Mouse (Mus musculus) olfactory bulb, adult 2 months (tissue): ENCODE measurements around the gene Crmp1. TPM values are rescaled to one million over a fixed set of nuclear protein-coding genes. Genes with fewer than 3 reads are reported as not detected.
A peak's percentile ranks its signal among the peaks of the same experiment; 100 is the strongest.

Source experiments
- H3K27ac ChIP-seq: fragments of 200-500 bp; 2 replicates; pipeline ENCODE4 v1.5.1; 2012; ENCODE audit warnings: low read depth, low read length; ENCODE audit not compliant: insufficient read depth
- H3K4me1 ChIP-seq: fragments of 200-500 bp; 2 replicates; pipeline ENCODE4 v1.6.1; 2012; ENCODE audit warnings: low read length; ENCODE audit not compliant: control insufficient read depth, insufficient read depth
- H3K4me3 ChIP-seq: fragments of 200-500 bp; 2 replicates; pipeline ENCODE4 v1.5.1; 2012; ENCODE audit warnings: mild to moderate bottlenecking, low read depth, low read length, moderate library complexity; ENCODE audit not compliant: insufficient read depth
- CTCF ChIP-seq: fragments of 200-500 bp; IDR thresholded peaks from 2 replicates; pipeline ENCODE4 v1.5.1; 2012; ENCODE audit warnings: low read depth, mild to moderate bottlenecking, low read length, moderate library complexity; ENCODE audit not compliant: insufficient read depth
- POLR2A ChIP-seq: fragments of 200-500 bp; IDR thresholded peaks from 2 replicates; pipeline ENCODE4 v1.6.1; 2012; ENCODE audit warnings: mild to moderate bottlenecking, low read depth, low read length, moderate library complexity; ENCODE audit not compliant: insufficient read depth
- WGBS: fragments of 180-500 bp; shearing (Covaris S2); methylation state at CpG from one replicate; pipeline ENCODE4 v1.1.7; 2018; 5-methylcytosine and 5-hydroxymethylcytosine counted together
- polyA plus RNA-seq: library from polyadenylated mRNA; stranded (reverse); fragments of >200 nt; gene quantifications from 2 replicates; pipeline ENCODE4 v1.2.4, GENCODE M21; 2012; ENCODE audit warnings: low replicate concordance; ENCODE audit not compliant: missing spikeins, insufficient read depth, insufficient read length

Crmp1 gene
- polyA plus RNA-seq, 1 experiment, result not detected

- H3K27ac ChIP-seq, result peak overlapping the region; percentile 84
- H3K4me3 ChIP-seq, result no peak overlapping the region
- TF ChIP-seq POLR2A (no peak), CTCF (no peak)
- WGBS, result 16% methylated on average over 6 of the region's 6 CpGs
- H3K4me1 ChIP-seq, result peaks cover 43% of the 10 kb centered on the region
Observed at GRCm38 (mm10) chr5:37227956-37228680, 13.6 kb upstream of the Crmp1 start.

GRCm38 (mm10) chr5:37228894-37229293 is 12.8 kb upstream of the Crmp1 start:
- Histone ChIP-seq H3K4me1 (peaks cover 47% of the 10 kb centered on the region), H3K4me3 (no peak overlapping the region), H3K27ac (peak overlapping the region; percentile 84)
- 77% methylated on average over 7 of the region's 7 CpGs for WGBS
- TF ChIP-seq CTCF (no peak), POLR2A (no peak)

- WGBS, result 25% methylated on average over 9 of the region's 9 CpGs
- H3K27ac ChIP-seq, result peak overlapping the region; percentile 61
- H3K4me1 ChIP-seq, result peaks cover 39% of the 10 kb centered on the region
Observed at GRCm38 (mm10) chr5:37233010-37233557, 8.7 kb upstream of the Crmp1 start.

GRCm38 (mm10) chr5:37238654-37239053 is 3.1 kb upstream of the Crmp1 start:
- Histone ChIP-seq H3K27ac (no peak overlapping the region), H3K4me3 (no peak overlapping the region), H3K4me1 (peaks cover 23% of the 10 kb centered on the region)
- TF ChIP-seq POLR2A, result no peak
- TF ChIP-seq CTCF, result no peak
- WGBS, result 16% methylated on average over 2 of the region's 2 CpGs

More at GRCm38 (mm10) chr5:37233010-37233557, 8.7 kb upstream of the Crmp1 start:
- H3K4me3 ChIP-seq, result no peak overlapping the region
- TF ChIP-seq CTCF, result no peak
- no peak for TF ChIP-seq POLR2A

- Histone ChIP-seq H3K27ac (0 out of 2 replicates have a peak overlapping the region, but pooled peaks have one; percentile 65), H3K4me3 (no peak overlapping the region), H3K4me1 (peaks cover 26% of the 10 kb centered on the region)
- TF ChIP-seq CTCF (no peak), POLR2A (no peak)
- WGBS, result 31% methylated on average over 5 of the region's 5 CpGs
Observed at GRCm38 (mm10) chr5:37240550-37240949, 1.2 kb upstream of the Crmp1 start.

- H3K4me3 ChIP-seq, result peak overlapping the region; percentile 63
- peaks cover 26% of the 10 kb centered on the region for H3K4me1 ChIP-seq
- TF ChIP-seq CTCF, result no peak
- no peak for TF ChIP-seq POLR2A
- WGBS, result 4% methylated on average over 9 of the region's 9 CpGs
- H3K27ac ChIP-seq, result peak overlapping the region; percentile 65
Observed at GRCm38 (mm10) chr5:37241224-37241623, 516 bp upstream of the Crmp1 start.

- Histone ChIP-seq H3K4me1 (peaks cover 31% of the 10 kb centered on the region), H3K27ac (peak overlapping the region; percentile 56), H3K4me3 (peak overlapping the region; percentile 63)
- TF ChIP-seq POLR2A (no peak), CTCF (no peak)
- WGBS, result 6% methylated on average over 44 of the region's 44 CpGs
Observed at GRCm38 (mm10) chr5:37242360-37243168, 824 bp downstream of the Crmp1 start.

GRCm38 (mm10) chr5:37243169-37243886 is 1.6 kb downstream of the Crmp1 start:
- TF ChIP-seq POLR2A, result no peak
- TF ChIP-seq CTCF, result no peak
- H3K27ac ChIP-seq, result peak overlapping the region; percentile 56
- H3K4me3 ChIP-seq, result peak overlapping the region; percentile 63
- 3% methylated on average over 19 of the region's 19 CpGs for WGBS
- H3K4me1 ChIP-seq, result peaks cover 33% of the 10 kb centered on the region

- no peak for TF ChIP-seq CTCF
- 0 out of 2 replicates have a peak, but pooled peaks have one; percentile 30 for TF ChIP-seq POLR2A
- Histone ChIP-seq H3K4me1 (peaks cover 35% of the 10 kb centered on the region), H3K4me3 (peak overlapping the region; percentile 63), H3K27ac (peak overlapping the region; percentile 52)
- WGBS, result under 1% methylated on average over 13 of the region's 13 CpGs
Observed at GRCm38 (mm10) chr5:37244161-37244560, 2.4 kb downstream of the Crmp1 start.
